Mouse (Mus musculus) left cerebral cortex, postnatal 10 days (tissue): ENCODE data around the gene Zbtb38. TPM values are rescaled to one million over a fixed set of nuclear protein-coding genes. Genes with fewer than 3 reads are reported as not detected.

Experiments
- DNase-seq, 2 experiments: peaks; one replicate each; pipeline ENCODE4 v3.0.0; 2021 to 2022; ENCODE audit warnings: low spot score in 2 of 2, mixed read lengths in 1 of 2; ENCODE audit errors: extremely low spot score in 1 of 2
- intact Hi-C: fragments of 180-260 bp; cut with DNase I; formaldehyde crosslinking; loops from one replicate; pipeline ENCODE4 v1.15.1; 2025
- total RNA-seq, 2 experiments: library from RNA; stranded (reverse); gene quantifications; 2 replicates each; pipeline ENCODE4 v1.2.3; 2021

The Zbtb38 gene
- total RNA-seq, 2 experiments from 2014 or later, result 44.6 to 47.5 TPM

DNA sequence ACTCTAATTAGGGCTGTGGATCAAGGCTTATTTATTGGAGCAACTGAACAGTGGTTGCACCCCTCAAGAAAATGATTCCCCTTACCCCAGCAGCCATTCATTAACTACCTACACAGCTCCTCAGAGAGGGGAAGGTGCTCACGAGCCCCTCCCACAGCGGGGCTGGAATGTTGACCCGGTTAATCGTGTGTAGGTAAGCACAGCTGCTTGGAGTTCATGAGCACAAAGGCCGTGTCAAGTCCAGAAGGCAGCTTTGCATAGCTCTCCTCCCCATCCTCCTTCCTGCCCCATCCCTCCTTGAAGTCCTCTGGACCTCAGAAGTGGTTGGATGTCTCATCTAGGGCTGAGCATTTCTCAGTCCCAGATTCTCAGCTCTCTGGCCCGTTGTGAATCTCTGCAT, 117.5 kb downstream of the Zbtb38 start:
- DNase-seq, result no peak
- intact Hi-C loops, result no loop called here

DNA sequence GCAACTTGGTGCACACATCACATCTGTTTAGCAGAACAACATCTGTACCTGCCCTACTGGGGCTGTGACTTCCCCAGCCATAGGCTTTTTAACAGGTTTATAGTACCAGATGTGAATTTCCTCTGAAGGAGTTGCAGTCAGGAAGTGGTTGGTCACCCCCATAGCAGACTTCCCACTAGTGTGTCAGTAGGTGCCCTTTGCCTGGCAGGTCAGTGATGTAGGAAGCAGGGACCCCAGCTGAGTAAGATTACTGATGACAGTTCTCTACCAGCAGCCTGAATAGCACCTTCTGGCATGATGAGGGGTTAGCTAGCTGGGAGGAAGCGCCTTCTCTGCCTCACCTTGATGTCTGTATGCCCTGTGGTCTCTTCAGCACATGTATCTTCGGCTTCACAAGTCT, 118.9 kb downstream of the Zbtb38 start:
- intact Hi-C loops, result no loop called here

More for the DNA sequence above, 118.9 kb downstream of the Zbtb38 start:
- no peak for DNase-seq

Other genes starting within 250 kb of the Zbtb38 start
- not detected for gene Gm28729, start 227.6 kb downstream of the Zbtb38 start, total RNA-seq
- gene Rasa2, start 121.2 kb downstream of the Zbtb38 start, total RNA-seq, result 10 to 100 TPM; 26.4 to 29.1 TPM
- 10 to 100 TPM; 15.0 to 16.0 TPM for gene Pxylp1, start 139.8 kb upstream of the Zbtb38 start, total RNA-seq